Mouse (Mus musculus) G1E (cell line): ENCODE measurements around the gene Eif6.

ENCODE experiments used
- CTCF ChIP-seq: IDR thresholded peaks from 2 replicates; pipeline ENCODE4 v1.5.1; 2012; ENCODE audit warnings: low read depth, low read length, inconsistent platforms, mixed read lengths
- GATA1 ChIP-seq: IDR thresholded peaks from 2 replicates; pipeline ENCODE4 v1.6.1; 2012; ENCODE audit warnings: borderline replicate concordance, low read length, inconsistent platforms, mixed read lengths
- GATA2 ChIP-seq: IDR thresholded peaks from 2 replicates; pipeline ENCODE4 v1.6.1; 2012; ENCODE audit warnings: low read depth, low read length, inconsistent platforms, borderline replicate concordance
- POLR2AphosphoS5 ChIP-seq: IDR thresholded peaks from 2 replicates; pipeline ENCODE4 v1.6.1; 2012; ENCODE audit warnings: low read depth, low read length, inconsistent platforms; ENCODE audit not compliant: insufficient replicate concordance
- TAL1 ChIP-seq: conservative IDR thresholded peaks from 2 replicates; pipeline ENCODE4 v1.6.1; 2012; ENCODE audit warnings: low read depth, low read length, inconsistent platforms, mixed read lengths

DNA sequence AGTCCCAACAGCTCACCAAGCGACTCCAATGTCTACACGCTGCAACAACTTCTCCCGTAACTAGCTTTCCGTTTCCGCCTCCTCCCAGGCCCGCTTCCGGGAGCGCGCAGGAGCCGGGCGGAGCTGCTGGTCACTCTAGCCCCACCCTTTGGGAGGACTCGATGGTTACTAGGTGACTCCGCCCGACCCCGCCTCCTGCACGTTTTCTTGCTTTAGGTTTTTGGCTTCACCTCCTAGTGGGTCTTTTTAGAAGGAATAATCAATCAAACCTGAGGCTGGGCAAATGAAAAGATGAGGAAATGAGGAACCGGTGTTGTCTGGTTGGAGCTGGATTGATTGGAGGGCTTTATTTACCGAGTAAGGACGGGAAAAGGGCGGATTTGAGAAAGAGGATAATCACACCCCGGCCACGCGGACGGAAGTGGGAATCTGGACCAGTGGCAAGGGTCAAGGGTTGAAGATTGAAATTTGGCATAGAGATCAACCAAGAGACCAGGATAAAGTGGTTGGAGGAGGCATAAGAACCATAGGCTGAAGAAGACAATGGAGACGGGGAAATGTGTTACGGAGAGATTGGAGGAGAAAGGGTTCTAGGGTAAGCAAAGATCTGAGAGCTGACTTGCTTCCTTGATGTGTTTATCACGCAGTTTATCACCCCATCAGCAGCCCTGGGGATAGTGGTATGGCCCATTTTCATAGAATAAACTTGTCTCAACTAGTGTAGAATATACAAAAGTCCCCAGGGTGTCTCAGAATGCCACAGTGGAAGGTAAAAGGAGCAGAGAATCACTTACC, at the start of gene Eif6:
- no peak for TF ChIP-seq CTCF
- TF ChIP-seq GATA2: no peak
- TF ChIP-seq GATA1: no peak
- TF ChIP-seq POLR2AphosphoS5: no peak
- no peak for TF ChIP-seq TAL1
